Mouse (Mus musculus) forebrain, embryonic 11.5 days (tissue): ENCODE results near the gene Ttll11. TPM values are rescaled to one million over a fixed set of nuclear protein-coding genes. Genes with fewer than 3 reads are reported as not detected.

ENCODE experiments used
- ATAC-seq: fragments of 200-750 bp; cut with Nextera tagmentation; replicated peaks from 2 replicates; pipeline ENCODE4 v1.8.0; 2017; ENCODE audit warnings: moderate TSS enrichment; ENCODE audit not compliant: low FRiP score
- DNase-seq: peaks from one replicate; pipeline ENCODE4 v3.0.0-alpha.2; 2017; ENCODE audit warnings: low spot score
- H3K27ac ChIP-seq: fragments of 300-500 bp; sonication (generic); 2 replicates; pipeline ENCODE4 v1.5.1; 2014; ENCODE audit warnings: low read depth, low read length
- H3K27me3 ChIP-seq: fragments of 300-500 bp; sonication (generic); 2 replicates; pipeline ENCODE4 v1.6.1; 2014; ENCODE audit warnings: mild to moderate bottlenecking, low read length, mixed read lengths; ENCODE audit not compliant: control insufficient read depth, insufficient read depth
- H3K36me3 ChIP-seq: fragments of 300-500 bp; sonication (generic); 2 replicates; pipeline ENCODE4 v1.6.1; 2014; ENCODE audit warnings: mild to moderate bottlenecking, low read length, moderate library complexity, mixed read lengths; ENCODE audit not compliant: control insufficient read depth, insufficient read depth
- H3K4me1 ChIP-seq: fragments of 300-500 bp; sonication (generic); replicated peaks from 2 replicates; pipeline ENCODE4 v1.6.1; 2014; ENCODE audit warnings: low read length, mixed read lengths; ENCODE audit not compliant: control insufficient read depth, insufficient read depth
- H3K4me2 ChIP-seq: fragments of 300-500 bp; sonication (generic); 2 replicates; pipeline ENCODE4 v1.6.1; 2014; ENCODE audit warnings: low read depth, mild to moderate bottlenecking, low read length, moderate library complexity, mixed read lengths; ENCODE audit not compliant: severe bottlenecking
- H3K4me3 ChIP-seq: fragments of 300-500 bp; sonication (generic); 2 replicates; pipeline ENCODE4 v1.5.1; 2014; ENCODE audit warnings: low read depth, low read length
- H3K9ac ChIP-seq: fragments of 300-500 bp; sonication (generic); 2 replicates; pipeline ENCODE4 v1.6.1; 2014; ENCODE audit warnings: low read length
- H3K9me3 ChIP-seq: fragments of 300-500 bp; sonication (generic); 2 replicates; pipeline ENCODE4 v1.6.1; 2016; ENCODE audit warnings: low read length, mixed read lengths; ENCODE audit not compliant: control insufficient read depth
- WGBS: fragments of 180-500 bp; shearing (Covaris S2); extraction: QIAGEN DNeasy Blood & Tissue Kit; methylation state at CpG from one replicate; pipeline ENCODE4 v1.1.7; 2014; 5-methylcytosine and 5-hydroxymethylcytosine counted together
- polyA plus RNA-seq: library from polyadenylated mRNA; unstranded; fragments of >200 nt; fragmentation: Nextera tagmentation; extraction: Ambion mirVana; gene quantifications from 2 replicates; pipeline ENCODE4 v1.2.1, GENCODE M21; 2014

Ttll11 gene
- polyA plus RNA-seq, 1 experiment from 2014 or later = 2.3 TPM

DNA sequence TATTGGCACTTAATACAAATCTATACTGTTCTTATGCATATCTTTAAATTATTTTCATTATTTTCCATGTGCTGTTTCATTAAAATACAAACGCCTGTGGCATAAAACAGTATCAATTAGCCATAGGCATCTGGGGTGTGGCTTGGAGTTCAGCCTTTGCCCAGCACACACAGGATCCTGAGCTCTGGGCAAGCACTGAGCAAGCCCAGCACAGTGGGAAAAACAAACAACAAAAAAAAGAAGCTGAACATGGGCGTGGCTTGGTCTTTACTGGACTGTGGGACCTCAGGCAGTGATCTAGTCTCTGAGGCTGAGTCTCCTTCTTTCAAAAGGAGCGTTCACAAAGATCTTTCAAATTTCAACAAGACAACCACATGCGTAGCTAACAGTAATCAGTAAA lies 116.4 kb downstream of the Ttll11 start:
- DNase-seq (no peak), ATAC-seq (no peak)
- H3K4me3 ChIP-seq = no peak overlapping the region
- H3K36me3 ChIP-seq = no peaks in the 10 kb centered on the region
- no peaks in the 10 kb centered on the region; the same call in 1 of the 2 replicates for H3K4me1 ChIP-seq
- 80% methylated on average over 4 of the region's 4 CpGs for WGBS
- H3K9me3 ChIP-seq = no peaks in the 10 kb centered on the region
- H3K27me3 ChIP-seq = no peaks in the 10 kb centered on the region
- H3K27ac ChIP-seq = no peak overlapping the region
- no peak overlapping the region for H3K4me2 ChIP-seq
- H3K9ac ChIP-seq = no peak overlapping the region

DNA sequence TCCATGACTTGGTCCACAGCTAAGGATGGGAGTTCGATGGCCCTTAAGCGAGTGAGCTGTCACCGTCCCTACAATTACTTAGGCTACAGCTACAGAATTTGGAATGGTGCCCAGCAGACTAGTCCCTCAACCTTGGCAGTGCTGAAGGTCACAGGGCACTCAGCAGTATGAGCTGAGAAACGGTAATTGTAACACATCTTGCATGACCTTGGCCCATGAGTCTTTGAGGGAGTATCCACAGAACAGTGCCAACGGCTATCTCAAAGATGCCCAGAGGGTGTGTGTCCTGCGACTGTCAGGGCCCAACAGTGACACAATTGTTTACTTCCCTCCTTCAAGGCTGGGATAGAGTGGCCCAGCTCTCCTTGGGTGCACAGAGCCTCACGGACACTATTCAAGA lies 118.5 kb downstream of the Ttll11 start:
- ATAC-seq (no peak), DNase-seq (no peak)
- H3K9ac ChIP-seq = no peak overlapping the region
- H3K9me3 ChIP-seq = no peaks in the 10 kb centered on the region
- H3K4me3 ChIP-seq = no peak overlapping the region
- no peaks in the 10 kb centered on the region for H3K36me3 ChIP-seq
- H3K27me3 ChIP-seq = no peaks in the 10 kb centered on the region
- WGBS = 89% methylated on average over 7 of the region's 7 CpGs
- no peaks in the 10 kb centered on the region; the same call in 1 of the 2 replicates for H3K4me1 ChIP-seq
- H3K27ac ChIP-seq = no peak overlapping the region
- H3K4me2 ChIP-seq = no peak overlapping the region

- DNase-seq (no peak), ATAC-seq (no peak)
- Histone ChIP-seq H3K4me2 (no peak overlapping the region), H3K4me3 (no peak overlapping the region), H3K36me3 (no peaks in the 10 kb centered on the region), H3K4me1 (no peaks in the 10 kb centered on the region; the same call in 1 of the 2 replicates), H3K9ac (no peak overlapping the region), H3K27ac (no peak overlapping the region), H3K9me3 (no peaks in the 10 kb centered on the region), H3K27me3 (no peaks in the 10 kb centered on the region)
- 87% methylated on average over 10 of the region's 10 CpGs for WGBS
These were observed 119.3 kb downstream of the Ttll11 start for GRCm38 (mm10) chr2:35860394-35860744.

- ATAC-seq = no peak
- Histone ChIP-seq H3K27me3 (no peaks in the 10 kb centered on the region), H3K27ac (no peak overlapping the region), H3K4me3 (no peak overlapping the region), H3K36me3 (no peaks in the 10 kb centered on the region), H3K4me2 (no peak overlapping the region), H3K9ac (no peak overlapping the region), H3K9me3 (no peaks in the 10 kb centered on the region), H3K4me1 (no peaks in the 10 kb centered on the region; the same call in 1 of the 2 replicates)
- 76% methylated on average over 7 of the region's 7 CpGs for WGBS
- no peak for DNase-seq
These were observed 119.9 kb downstream of the Ttll11 start for GRCm38 (mm10) chr2:35859708-35860393.

GRCm38 (mm10) chr2:35858281-35858680 lies 121.4 kb downstream of the Ttll11 start:
- Histone ChIP-seq H3K4me1 (no peaks in the 10 kb centered on the region; the same call in 1 of the 2 replicates), H3K9ac (no peak overlapping the region), H3K9me3 (no peaks in the 10 kb centered on the region), H3K27ac (no peak overlapping the region), H3K27me3 (no peaks in the 10 kb centered on the region), H3K4me3 (no peak overlapping the region), H3K4me2 (no peak overlapping the region), H3K36me3 (no peaks in the 10 kb centered on the region)
- ATAC-seq = no peak
- DNase-seq = no peak
- WGBS = 80% methylated on average over 6 of the region's 6 CpGs

- no peak overlapping the region for H3K9ac ChIP-seq
- no peaks in the 10 kb centered on the region for H3K9me3 ChIP-seq
- ATAC-seq (no peak), DNase-seq (no peak)
- no peak overlapping the region for H3K4me2 ChIP-seq
- no peak overlapping the region for H3K27ac ChIP-seq
- no peaks in the 10 kb centered on the region; the same call in 1 of the 2 replicates for H3K4me1 ChIP-seq
- 89% methylated on average over 2 of the region's 2 CpGs for WGBS
- H3K36me3 ChIP-seq = no peaks in the 10 kb centered on the region
- H3K27me3 ChIP-seq = no peaks in the 10 kb centered on the region
- H3K4me3 ChIP-seq = no peak overlapping the region
These were observed 122.8 kb downstream of the Ttll11 start for GRCm38 (mm10) chr2:35856901-35857300.

DNA sequence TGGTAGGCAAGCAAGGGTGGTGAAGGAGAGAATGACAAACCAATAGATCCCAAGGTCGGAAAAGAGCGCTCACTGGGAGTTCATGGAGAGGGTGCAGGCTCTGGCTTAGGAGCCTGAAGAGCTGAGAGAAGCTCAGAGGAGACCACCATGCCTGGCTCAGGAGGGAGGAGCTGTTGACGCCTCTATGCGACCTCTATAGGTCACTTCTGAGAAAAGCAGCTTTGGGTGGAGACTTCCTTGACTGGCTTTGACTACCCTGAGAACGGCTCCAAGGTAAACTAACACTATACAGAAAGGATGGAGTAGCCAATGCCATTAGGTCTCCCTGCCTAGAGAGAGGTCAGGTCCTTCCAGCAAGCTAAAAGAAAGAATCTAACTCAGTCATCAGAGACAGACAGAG lies 124.8 kb downstream of the Ttll11 start:
- H3K4me2 ChIP-seq = no peak overlapping the region

GRCm38 (mm10) chr2:35852971-35853370 lies 126.7 kb downstream of the Ttll11 start:
- Histone ChIP-seq H3K4me3 (no peak overlapping the region), H3K27me3 (no peaks in the 10 kb centered on the region), H3K36me3 (no peaks in the 10 kb centered on the region), H3K4me1 (peaks cover 3% of the 10 kb centered on the region; the same call in 1 of the 2 replicates), H3K4me2 (no peak overlapping the region), H3K9me3 (no peaks in the 10 kb centered on the region), H3K9ac (no peak overlapping the region), H3K27ac (no peak overlapping the region)
- WGBS = 57% methylated on average over 4 of the region's 4 CpGs
- ATAC-seq (no peak), DNase-seq (no peak)

More for the DNA sequence above, 124.8 kb downstream of the Ttll11 start:
- no peaks in the 10 kb centered on the region for H3K27me3 ChIP-seq
- WGBS = 35% methylated on average over 5 of the region's 5 CpGs
- no peaks in the 10 kb centered on the region for H3K9me3 ChIP-seq
- H3K4me1 ChIP-seq = no peaks in the 10 kb centered on the region; the same call in 1 of the 2 replicates
- no peak overlapping the region for H3K27ac ChIP-seq
- no peak for ATAC-seq
- H3K4me3 ChIP-seq = no peak overlapping the region
- no peak overlapping the region for H3K9ac ChIP-seq
- no peaks in the 10 kb centered on the region for H3K36me3 ChIP-seq
- no peak for DNase-seq

DNA sequence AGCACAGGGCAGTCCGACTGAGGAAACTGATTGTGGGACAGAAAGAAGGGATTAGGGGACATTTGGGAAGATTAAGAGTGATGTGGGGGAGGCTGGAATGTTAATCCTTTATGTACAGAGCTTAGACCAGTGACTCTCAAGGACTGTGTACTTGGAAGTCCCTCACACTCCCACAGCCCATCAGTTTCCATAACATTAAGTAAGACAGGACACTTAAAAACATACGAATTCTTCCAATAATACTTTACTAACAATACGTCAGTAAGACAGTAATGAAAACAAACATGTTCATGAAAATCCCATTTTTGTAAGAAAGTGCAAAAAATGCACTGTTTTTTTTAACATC lies 127.6 kb downstream of the Ttll11 start:
- ATAC-seq = no peak
- H3K4me1 ChIP-seq = peaks cover 3% of the 10 kb centered on the region; the same call in 1 of the 2 replicates
- H3K9ac ChIP-seq = no peak overlapping the region
- no peak for DNase-seq
- no peak overlapping the region for H3K4me2 ChIP-seq
- H3K27me3 ChIP-seq = no peaks in the 10 kb centered on the region
- H3K4me3 ChIP-seq = no peak overlapping the region
- WGBS = 28% methylated on average over 3 of the region's 3 CpGs
- no peak overlapping the region for H3K27ac ChIP-seq
- H3K9me3 ChIP-seq = no peaks in the 10 kb centered on the region
- no peaks in the 10 kb centered on the region for H3K36me3 ChIP-seq
